Mouse (Mus musculus) MEL (cell line): ENCODE measurements around the gene Misp. TPM values are rescaled to one million over a fixed set of nuclear protein-coding genes. Genes with fewer than 3 reads are reported as not detected.
A peak's percentile ranks its signal among the peaks of the same experiment; 100 is the strongest.

ENCODE experiments used
- DNase-seq: peaks from one replicate; pipeline ENCODE4 v3.0.0; 2011; ENCODE audit warnings: low read depth, low spot score
- H3K27ac ChIP-seq: 2 replicates; pipeline ENCODE4 v1.5.1; 2012; ENCODE audit warnings: low read depth, mild to moderate bottlenecking, control low read depth, low read length, moderate library complexity; ENCODE audit not compliant: control insufficient read depth
- H3K27me3 ChIP-seq, 2 experiments: fragments of 150-350 bp in 1 of 2; sonication (generic) in 1 of 2; 2 replicates each; pipeline ENCODE4 v1.6.1; 2012; ENCODE audit warnings: low read length in 2 of 2, mild to moderate bottlenecking in 2 of 2, improper control_type of control experiment in 1 of 2, moderate library complexity in 1 of 2; ENCODE audit not compliant: insufficient read depth in 2 of 2, control insufficient read depth in 1 of 2
- H3K36me3 ChIP-seq, 2 experiments: 2 replicates each; pipeline ENCODE4 v1.6.1; 2012 to 2014; ENCODE audit warnings: low read length in 2 of 2, improper control_type of control experiment in 1 of 2, inconsistent platforms in 1 of 2, mild to moderate bottlenecking in 1 of 2; ENCODE audit not compliant: insufficient read depth in 2 of 2, control insufficient read depth in 1 of 2
- H3K4me1 ChIP-seq, 2 experiments: fragments of 150-350 bp in 1 of 2; sonication (generic) in 1 of 2; 2 replicates each; pipeline ENCODE4 v1.6.1; 2012; ENCODE audit warnings: low read length in 2 of 2, improper control_type of control experiment in 1 of 2, mild to moderate bottlenecking in 1 of 2; ENCODE audit not compliant: insufficient read depth in 2 of 2, control insufficient read depth in 1 of 2
- H3K4me3 ChIP-seq, 2 experiments: fragments of 150-350 bp in 1 of 2; sonication (generic) in 1 of 2; 2 replicates each; pipeline ENCODE4 v1.5.1; 2012; ENCODE audit warnings: low read depth in 2 of 2, low read length in 2 of 2, mild to moderate bottlenecking in 2 of 2, moderate library complexity in 2 of 2, control low read depth in 1 of 2, improper control_type of control experiment in 1 of 2; ENCODE audit not compliant: control insufficient read depth in 1 of 2, insufficient read depth in 1 of 2
- H3K79me2 ChIP-seq: 2 replicates; pipeline ENCODE4 v1.6.1; 2012; ENCODE audit warnings: mild to moderate bottlenecking, low read length, moderate library complexity; ENCODE audit not compliant: control insufficient read depth, poor library complexity, insufficient read depth
- H3K9ac ChIP-seq: 2 replicates; pipeline ENCODE4 v1.6.1; 2012; ENCODE audit warnings: low read depth, mild to moderate bottlenecking, control low read depth, low read length, moderate library complexity; ENCODE audit not compliant: control insufficient read depth, poor library complexity, severe bottlenecking
- H3K9me3 ChIP-seq: fragments of 150-350 bp; sonication (generic); replicated peaks from 2 replicates; pipeline ENCODE4 v1.6.1; 2012; ENCODE audit warnings: mild to moderate bottlenecking, low read length, improper control_type of control experiment, moderate library complexity; ENCODE audit not compliant: insufficient read depth
- BHLHE40 ChIP-seq: IDR thresholded peaks from 2 replicates; pipeline ENCODE4 v1.6.1; 2012; ENCODE audit warnings: low read depth, mild to moderate bottlenecking, inconsistent platforms, low read length, improper control_type of control experiment, borderline replicate concordance
- CHD1 ChIP-seq: IDR thresholded peaks from 2 replicates; pipeline ENCODE4 v1.6.1; 2012; ENCODE audit warnings: low read depth, mild to moderate bottlenecking, inconsistent platforms, low read length, improper control_type of control experiment
- CHD2 ChIP-seq: IDR thresholded peaks from 2 replicates; pipeline ENCODE4 v1.6.1; 2011; ENCODE audit warnings: low read length, improper control_type of control experiment
- CTCF ChIP-seq, 3 experiments: IDR thresholded peaks in 2 of 3; conservative IDR thresholded peaks in 1 of 3; 2 replicates each; pipeline ENCODE4 v1.5.1; 2011 to 2012; ENCODE audit warnings: low read length in 3 of 3, low read depth in 2 of 3, mild to moderate bottlenecking in 2 of 3, improper control_type of control experiment in 1 of 3, inconsistent platforms in 1 of 3, mixed read lengths in 1 of 3, moderate library complexity in 1 of 3; ENCODE audit not compliant: control insufficient read depth in 1 of 3, insufficient read depth in 1 of 3, poor library complexity in 1 of 3, severe bottlenecking in 1 of 3
- E2F4 ChIP-seq: IDR thresholded peaks from 2 replicates; pipeline ENCODE4 v1.6.1; 2011; ENCODE audit warnings: low read depth, low read length, improper control_type of control experiment, borderline replicate concordance
- ELF1 ChIP-seq: IDR thresholded peaks from 2 replicates; pipeline ENCODE4 v1.6.1; 2014; ENCODE audit warnings: low read depth, mild to moderate bottlenecking, inconsistent platforms, low read length, improper control_type of control experiment, moderate library complexity
- EP300 ChIP-seq, 2 experiments: IDR thresholded peaks; 2 replicates each; pipeline ENCODE4 v1.6.1; 2011; ENCODE audit warnings: improper control_type of control experiment in 2 of 2, low read length in 2 of 2, low read depth in 1 of 2, mild to moderate bottlenecking in 1 of 2
- ETS1 ChIP-seq: IDR thresholded peaks from 2 replicates; pipeline ENCODE4 v1.6.1; 2012; ENCODE audit warnings: low read depth, mild to moderate bottlenecking, inconsistent platforms, low read length, improper control_type of control experiment, moderate library complexity
- GATA1 ChIP-seq: IDR thresholded peaks from 2 replicates; pipeline ENCODE4 v1.6.1; 2011; ENCODE audit warnings: low read depth, low read length, improper control_type of control experiment
- HCFC1 ChIP-seq: IDR thresholded peaks from 2 replicates; pipeline ENCODE4 v1.6.1; 2012; ENCODE audit warnings: low read depth, mild to moderate bottlenecking, inconsistent platforms, low read length, improper control_type of control experiment, moderate library complexity
- JUND ChIP-seq: IDR thresholded peaks from 2 replicates; pipeline ENCODE4 v1.6.1; 2011; ENCODE audit warnings: low read depth, mild to moderate bottlenecking, improper control_type of control experiment, low read length
- MAFK ChIP-seq: IDR thresholded peaks from 2 replicates; pipeline ENCODE4 v1.6.1; 2011; ENCODE audit warnings: low read depth, mild to moderate bottlenecking, low read length, improper control_type of control experiment, borderline replicate concordance
- MAX ChIP-seq: IDR thresholded peaks from 2 replicates; pipeline ENCODE4 v1.6.1; 2011; ENCODE audit warnings: low read length, improper control_type of control experiment
- MAZ ChIP-seq: IDR thresholded peaks from 2 replicates; pipeline ENCODE4 v1.6.1; 2012; ENCODE audit warnings: low read depth, mild to moderate bottlenecking, inconsistent platforms, low read length, improper control_type of control experiment
- MEF2A ChIP-seq: IDR thresholded peaks from 2 replicates; pipeline ENCODE4 v1.6.1; 2014; ENCODE audit warnings: low read depth, mild to moderate bottlenecking, inconsistent platforms, low read length, improper control_type of control experiment; ENCODE audit not compliant: poor library complexity, insufficient replicate concordance, severe bottlenecking; ENCODE audit errors: extremely low read depth
- MXI1 ChIP-seq: IDR thresholded peaks from 2 replicates; pipeline ENCODE4 v1.6.1; 2011; ENCODE audit warnings: mild to moderate bottlenecking, low read depth, low read length, improper control_type of control experiment
- MYB ChIP-seq: IDR thresholded peaks from 2 replicates; pipeline ENCODE4 v1.6.1; 2011; ENCODE audit warnings: mild to moderate bottlenecking, low read depth, low read length, improper control_type of control experiment
- MYC ChIP-seq: IDR thresholded peaks from 2 replicates; pipeline ENCODE4 v1.6.1; 2011; ENCODE audit warnings: low read depth, mild to moderate bottlenecking, low read length, improper control_type of control experiment, moderate library complexity
- NELFE ChIP-seq: IDR thresholded peaks from 2 replicates; pipeline ENCODE4 v1.6.1; 2011; ENCODE audit warnings: low read depth, low read length, improper control_type of control experiment
- NRF1 ChIP-seq: IDR thresholded peaks from 2 replicates; pipeline ENCODE4 v1.6.1; 2014; ENCODE audit warnings: low read depth, mild to moderate bottlenecking, inconsistent platforms, low read length, improper control_type of control experiment, moderate library complexity; ENCODE audit not compliant: poor library complexity, insufficient read depth, severe bottlenecking
- POLR2A ChIP-seq, 2 experiments: IDR thresholded peaks; 2 replicates each; pipeline ENCODE4 v1.6.1; 2011 to 2012; ENCODE audit warnings: low read length in 2 of 2, mild to moderate bottlenecking in 2 of 2, control low read depth in 1 of 2, improper control_type of control experiment in 1 of 2, low read depth in 1 of 2, moderate library complexity in 1 of 2; ENCODE audit not compliant: control insufficient read depth in 1 of 2, insufficient read depth in 1 of 2, poor library complexity in 1 of 2
- POLR2AphosphoS2 ChIP-seq: IDR thresholded peaks from 2 replicates; pipeline ENCODE4 v1.6.1; 2011; ENCODE audit warnings: low read length, improper control_type of control experiment
- POLR2AphosphoS5 ChIP-seq: IDR thresholded peaks from 2 replicates; pipeline ENCODE4 v1.6.1; 2012; ENCODE audit warnings: low read depth, borderline replicate concordance, mild to moderate bottlenecking, inconsistent platforms, low read length, moderate library complexity, mixed read lengths
- RAD21 ChIP-seq: IDR thresholded peaks from 2 replicates; pipeline ENCODE4 v1.6.1; 2011; ENCODE audit warnings: mild to moderate bottlenecking, low read depth, low read length, improper control_type of control experiment
- SIN3A ChIP-seq: IDR thresholded peaks from 2 replicates; pipeline ENCODE4 v1.6.1; 2012; ENCODE audit warnings: low read length, improper control_type of control experiment, inconsistent platforms
- SMC3 ChIP-seq: IDR thresholded peaks from 2 replicates; pipeline ENCODE4 v1.6.1; 2011; ENCODE audit warnings: low read depth, low read length, improper control_type of control experiment
- TAL1 ChIP-seq: IDR thresholded peaks from 2 replicates; pipeline ENCODE4 v1.6.1; 2012; ENCODE audit warnings: mild to moderate bottlenecking, inconsistent platforms, low read length, moderate library complexity, mixed read lengths
- TBP ChIP-seq: IDR thresholded peaks from 2 replicates; pipeline ENCODE4 v1.8.0; 2011; ENCODE audit warnings: low read depth, low read length, improper control_type of control experiment
- TCF12 ChIP-seq: IDR thresholded peaks from 2 replicates; pipeline ENCODE4 v1.6.1; 2014; ENCODE audit warnings: low read depth, mild to moderate bottlenecking, inconsistent platforms, low read length, improper control_type of control experiment, moderate library complexity
- UBTF ChIP-seq: IDR thresholded peaks from 2 replicates; pipeline ENCODE4 v1.6.1; 2012; ENCODE audit warnings: low read depth, mild to moderate bottlenecking, inconsistent platforms, low read length, improper control_type of control experiment, moderate library complexity, borderline replicate concordance; ENCODE audit not compliant: insufficient read depth
- USF2 ChIP-seq, 2 experiments: IDR thresholded peaks; 2 replicates each; pipeline ENCODE4 v1.6.1; 2011 to 2012; ENCODE audit warnings: improper control_type of control experiment in 2 of 2, low read length in 2 of 2, borderline replicate concordance in 1 of 2, inconsistent platforms in 1 of 2, low read depth in 1 of 2, mild to moderate bottlenecking in 1 of 2; ENCODE audit not compliant: insufficient read depth in 1 of 2
- ZC3H11A ChIP-seq: IDR thresholded peaks from 2 replicates; pipeline ENCODE4 v1.6.1; 2012; ENCODE audit warnings: low read depth, mild to moderate bottlenecking, inconsistent platforms, low read length, improper control_type of control experiment
- ZKSCAN1 ChIP-seq: IDR thresholded peaks from 2 replicates; pipeline ENCODE4 v1.6.1; 2012; ENCODE audit warnings: low read depth, mild to moderate bottlenecking, inconsistent platforms, low read length, improper control_type of control experiment, moderate library complexity
- ZMIZ1 ChIP-seq: IDR thresholded peaks from 2 replicates; pipeline ENCODE4 v1.6.1; 2012; ENCODE audit warnings: low read depth, mild to moderate bottlenecking, inconsistent platforms, low read length, improper control_type of control experiment, moderate library complexity
- ZNF384 ChIP-seq: IDR thresholded peaks from 2 replicates; pipeline ENCODE4 v1.6.1; 2012; ENCODE audit warnings: low read depth, mild to moderate bottlenecking, inconsistent platforms, low read length, improper control_type of control experiment
- polyA plus RNA-seq, 2 experiments: library from polyadenylated mRNA; stranded (reverse) in 1 of 2; unstranded in 1 of 2; fragments of >175 nt in 1 of 2; fragments of >200 nt in 1 of 2; gene quantifications; 2 replicates each; pipeline versions ENCODE4 v1.2.1 to v1.2.4; 2012; ENCODE audit warnings: low replicate concordance in 2 of 2, low read depth in 1 of 2; ENCODE audit not compliant: insufficient read length in 2 of 2, insufficient read depth in 1 of 2, missing spikeins in 1 of 2
- total RNA-seq: library from RNA; depleted of rRNA; stranded (reverse); fragments of 300-350 nt; gene quantifications from 2 replicates; pipeline ENCODE4 v1.2.3, GENCODE M21; 2012

Gene Misp
- total and polyA plus RNA-seq, 3 experiments = not detected

GRCm38 (mm10) chr10:79853860-79854795 lies 33.3 kb downstream of the Misp start, which contains the start of gene Ptbp1:
Gene Ptbp1 (plus strand): TSS chr10:79854427.
- peak within 1 kb of the TSS; percentile 77 to 99 for H3K4me3 ChIP-seq
- H3K9me3 ChIP-seq = no peaks in the 10 kb centered on the region
- DNase-seq = peak; percentile 100
- peaks cover 5 to 42% of the 10 kb centered on the region in 2 experiments for H3K4me1 ChIP-seq
- peaks cover 64% of the 10 kb centered on the region for H3K79me2 ChIP-seq
- no peaks in the 10 kb centered on the region for H3K27me3 ChIP-seq
- peaks cover 3 to 33% of the 10 kb centered on the region in 2 experiments for H3K36me3 ChIP-seq
- peak within 1 kb of the TSS; percentile 100 for H3K9ac ChIP-seq
- peak within 1 kb of the TSS; percentile 99 for H3K27ac ChIP-seq
- peak; percentile 76 for TF ChIP-seq POLR2AphosphoS2
- TF ChIP-seq NRF1 = peak; percentile 37
- TF ChIP-seq POLR2A (IDR thresholded peaks at IDR 0.05; ENCODE audit: control insufficient read depth in 1 of 2, insufficient read depth in 1 of 2, low read depth in 1 of 2, low read length in 2 of 2, poor library complexity in 1 of 2) = peak; percentile 92
- TF ChIP-seq NELFE = peak; percentile 99
- TF ChIP-seq ZMIZ1 = peak; percentile 98
- no peak for TF ChIP-seq ZNF384
- TF ChIP-seq ELF1 = peak; percentile 91
- TF ChIP-seq TCF12 = peak; percentile 50
- no peak for TF ChIP-seq ZKSCAN1
- TF ChIP-seq MXI1 = peak; percentile 96
- TF ChIP-seq UBTF = no peak
- no peak for TF ChIP-seq MAFK
- TF ChIP-seq MYB = peak; percentile 86
- no peak; the same call in 1 of the 2 replicates for TF ChIP-seq ETS1
- TF ChIP-seq CHD2 = peak; percentile 94
- TF ChIP-seq USF2 (IDR thresholded peaks at IDR 0.05; ENCODE audit: borderline replicate concordance in 1 of 2, insufficient read depth in 1 of 2, low read depth in 1 of 2, low read length in 2 of 2) = peak; percentile 64 to 90; a peak in 3 of 4 replicates
- peak; percentile 99 for TF ChIP-seq MAX
- no peak for TF ChIP-seq JUND
- TF ChIP-seq EP300 (IDR thresholded peaks at IDR 0.05; ENCODE audit: low read depth in 1 of 2, low read length in 2 of 2) = peak in 1 of 2 experiments; percentile 67; a peak in 2 of 4 replicates
- peak; percentile 100 for TF ChIP-seq MYC
- peak; percentile 23; the same call in 1 of the 2 replicates for TF ChIP-seq CHD1
- TF ChIP-seq GATA1 = no peak
- peak; percentile 67; the same call in 1 of the 2 replicates for TF ChIP-seq SIN3A
- TF ChIP-seq TBP = peak; percentile 94
- TF ChIP-seq MAZ = peak; percentile 90
- TF ChIP-seq HCFC1 = peak; percentile 90
- no peak for TF ChIP-seq ZC3H11A
- no peak for TF ChIP-seq MEF2A
- TF ChIP-seq SMC3 = no peak
- no peak for TF ChIP-seq CTCF (IDR thresholded peaks at IDR 0.05 in 2 of 3, conservative IDR thresholded peaks at IDR 0.05 in 1 of 3; ENCODE audit: control insufficient read depth in 1 of 3, insufficient read depth in 1 of 3, low read depth in 2 of 3, low read length in 3 of 3, poor library complexity in 1 of 3, severe bottlenecking in 1 of 3)
- TF ChIP-seq POLR2AphosphoS5 = peak; percentile 57; the same call in 1 of the 2 replicates
- no peak for TF ChIP-seq RAD21
- TF ChIP-seq BHLHE40 = peak; percentile 66; the same call in 1 of the 2 replicates
- TF ChIP-seq E2F4 = peak; percentile 76; the same call in 1 of the 2 replicates
- no peak for TF ChIP-seq TAL1
